Mouse (Mus musculus) stomach, embryonic 15.5 days (tissue): ENCODE results near the gene Miga1. TPM values are rescaled to one million over a fixed set of nuclear protein-coding genes. Genes with fewer than 3 reads are reported as not detected.
A peak's percentile ranks its signal among the peaks of the same experiment; 100 is the strongest.

ENCODE experiments used
- ATAC-seq: fragments of 200-750 bp; cut with Nextera tagmentation; 2 replicates; pipeline ENCODE4 v1.8.0; 2017; ENCODE audit warnings: low read depth, moderate number of reproducible peaks, moderate TSS enrichment; ENCODE audit not compliant: insufficient read depth, low FRiP score
- H3K27ac ChIP-seq: fragments of 300-500 bp; sonication (generic); 2 replicates; pipeline ENCODE4 v1.5.1; 2015; ENCODE audit warnings: mild to moderate bottlenecking, inconsistent platforms
- H3K27me3 ChIP-seq: fragments of 300-500 bp; sonication (generic); replicated peaks from 2 replicates; pipeline ENCODE4 v1.6.1; 2015; ENCODE audit warnings: inconsistent platforms
- H3K36me3 ChIP-seq: fragments of 300-500 bp; sonication (generic); 2 replicates; pipeline ENCODE4 v1.6.1; 2015; ENCODE audit warnings: inconsistent platforms
- H3K4me1 ChIP-seq: fragments of 300-500 bp; sonication (generic); 2 replicates; pipeline ENCODE4 v1.6.1; 2015; ENCODE audit warnings: inconsistent platforms
- H3K4me2 ChIP-seq: fragments of 300-500 bp; sonication (generic); 2 replicates; pipeline ENCODE4 v1.6.1; 2015; ENCODE audit warnings: mild to moderate bottlenecking, inconsistent platforms
- H3K4me3 ChIP-seq: fragments of 300-500 bp; sonication (generic); replicated peaks from 2 replicates; pipeline ENCODE4 v1.5.1; 2015; ENCODE audit warnings: inconsistent platforms
- H3K9ac ChIP-seq: fragments of 300-500 bp; sonication (generic); 2 replicates; pipeline ENCODE4 v1.6.1; 2015; ENCODE audit warnings: inconsistent platforms
- H3K9me3 ChIP-seq: fragments of 300-500 bp; sonication (generic); 2 replicates; pipeline ENCODE4 v1.6.1; 2016; ENCODE audit warnings: inconsistent platforms
- WGBS: fragments of 180-500 bp; shearing (Covaris S2); methylation state at CpG from one replicate; pipeline ENCODE4 v1.1.7; 2015; 5-methylcytosine and 5-hydroxymethylcytosine counted together
- polyA plus RNA-seq: library from polyadenylated mRNA; unstranded; fragments of >200 nt; fragmentation: Nextera tagmentation; extraction: Ambion mirVana; gene quantifications from 2 replicates; pipeline ENCODE4 v1.2.1, GENCODE M21; 2015

Miga1 gene
- polyA plus RNA-seq, 1 experiment from 2014 or later, result 14.0 TPM

DNA sequence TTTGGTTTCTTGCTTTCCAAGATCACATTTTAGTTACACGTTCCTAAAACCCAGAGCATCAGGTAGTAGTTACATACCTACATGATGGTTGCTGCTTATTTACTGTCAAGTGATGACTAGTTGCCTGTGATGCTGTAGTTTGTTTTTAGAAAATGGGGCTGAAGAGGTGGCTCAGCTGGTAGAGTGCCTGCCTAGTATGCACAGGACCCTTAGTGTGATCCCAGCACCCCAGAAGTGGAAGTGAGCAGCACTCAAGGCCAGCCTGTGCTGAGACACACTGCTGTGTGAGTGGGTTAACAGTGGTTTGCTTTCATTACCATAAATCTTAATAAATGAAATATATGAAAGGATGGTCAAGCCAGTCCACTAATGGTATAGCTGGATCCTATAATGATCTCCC lies 100.6 kb downstream of the Miga1 start:
- no peak overlapping the region for H3K4me3 ChIP-seq
- no peak overlapping the region for H3K9ac ChIP-seq
- H3K36me3 ChIP-seq, result peaks cover 8% of the 10 kb centered on the region
- H3K27ac ChIP-seq, result no peak overlapping the region
- no peaks in the 10 kb centered on the region for H3K4me1 ChIP-seq
- no peaks in the 10 kb centered on the region for H3K9me3 ChIP-seq
- 98% methylated on average over 1 of the region's 1 CpGs for WGBS
- ATAC-seq, result no peak
- no peak overlapping the region for H3K4me2 ChIP-seq
- no peaks in the 10 kb centered on the region for H3K27me3 ChIP-seq

DNA sequence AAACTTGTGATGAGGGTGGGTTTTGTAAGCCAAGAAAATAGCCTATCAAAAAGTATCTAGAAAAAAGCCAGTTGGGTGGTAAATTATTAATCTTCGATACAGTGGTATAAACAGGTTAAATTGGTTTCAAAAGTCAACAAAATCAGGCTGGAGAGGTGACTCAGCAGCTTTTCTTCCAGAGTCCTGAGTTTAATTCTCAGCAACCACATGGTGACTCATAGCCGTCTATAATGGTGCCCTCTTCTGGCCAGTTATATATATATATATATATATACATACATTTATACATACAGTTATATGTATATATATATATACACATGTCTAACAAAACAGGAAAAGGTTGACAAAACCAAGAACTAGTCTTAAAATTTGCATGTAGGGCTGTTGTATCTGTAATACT lies 101.4 kb downstream of the Miga1 start:
- Histone ChIP-seq H3K36me3 (peaks cover 10% of the 10 kb centered on the region), H3K4me1 (no peaks in the 10 kb centered on the region), H3K4me3 (no peak overlapping the region), H3K27ac (no peak overlapping the region), H3K4me2 (no peak overlapping the region), H3K9me3 (no peaks in the 10 kb centered on the region), H3K9ac (no peak overlapping the region), H3K27me3 (no peaks in the 10 kb centered on the region)
- peak; percentile 50; the same call in 1 of the 2 replicates for ATAC-seq
- WGBS, result 50% methylated on average over 2 of the region's 2 CpGs

DNA sequence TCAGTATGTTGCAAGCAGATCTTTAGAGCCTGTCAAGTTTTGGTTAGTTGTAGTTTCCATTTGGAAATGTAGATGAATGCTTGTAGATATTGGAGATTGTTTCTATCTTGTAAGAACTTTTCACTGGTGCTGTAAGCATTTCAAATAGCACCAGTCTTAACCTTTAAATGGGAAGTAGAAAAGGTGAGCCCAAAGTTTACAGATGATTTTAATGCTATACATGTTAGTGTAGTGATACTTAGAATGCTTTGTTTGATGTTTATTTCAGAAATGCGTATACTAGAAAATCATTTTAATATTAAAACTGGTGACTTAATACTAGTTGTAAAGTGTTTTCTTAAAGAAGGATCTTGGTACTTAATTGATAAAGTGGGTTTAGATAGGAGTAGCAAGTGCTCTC lies 104.4 kb downstream of the Miga1 start:
- no peak overlapping the region for H3K27ac ChIP-seq
- H3K4me1 ChIP-seq, result no peaks in the 10 kb centered on the region
- no peaks in the 10 kb centered on the region for H3K27me3 ChIP-seq
- no peaks in the 10 kb centered on the region for H3K9me3 ChIP-seq
- WGBS, result 86% methylated on average over 1 of the region's 1 CpGs
- ATAC-seq, result no peak
- H3K9ac ChIP-seq, result no peak overlapping the region
- H3K4me3 ChIP-seq, result no peak overlapping the region
- H3K36me3 ChIP-seq, result peaks cover 18% of the 10 kb centered on the region
- no peak overlapping the region for H3K4me2 ChIP-seq

DNA sequence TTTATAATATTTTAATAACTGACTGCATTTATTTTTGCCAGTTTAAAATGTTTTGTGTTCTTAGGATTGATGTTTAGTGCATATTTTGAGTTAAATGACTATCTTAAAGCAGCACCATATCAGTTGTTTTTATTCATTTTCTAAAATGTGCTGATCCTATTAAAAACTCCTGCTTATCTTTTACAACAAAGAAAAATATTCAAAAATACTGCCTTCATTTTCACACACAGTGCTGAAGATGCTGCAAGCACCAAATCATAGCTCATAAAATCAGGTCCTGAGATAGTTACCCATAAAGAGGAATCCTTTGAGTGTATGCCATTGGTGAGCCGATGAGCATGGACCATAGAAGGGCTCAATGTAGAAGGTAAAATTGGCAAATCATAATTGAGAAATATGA lies 105.0 kb downstream of the Miga1 start:
- no peak overlapping the region for H3K9ac ChIP-seq
- 95% methylated on average over 1 of the region's 1 CpGs for WGBS
- H3K4me2 ChIP-seq, result no peak overlapping the region
- H3K4me1 ChIP-seq, result no peaks in the 10 kb centered on the region
- no peaks in the 10 kb centered on the region for H3K9me3 ChIP-seq
- ATAC-seq, result no peak
- H3K4me3 ChIP-seq, result no peak overlapping the region
- H3K27me3 ChIP-seq, result no peaks in the 10 kb centered on the region
- H3K36me3 ChIP-seq, result peaks cover 18% of the 10 kb centered on the region
- H3K27ac ChIP-seq, result no peak overlapping the region

DNA sequence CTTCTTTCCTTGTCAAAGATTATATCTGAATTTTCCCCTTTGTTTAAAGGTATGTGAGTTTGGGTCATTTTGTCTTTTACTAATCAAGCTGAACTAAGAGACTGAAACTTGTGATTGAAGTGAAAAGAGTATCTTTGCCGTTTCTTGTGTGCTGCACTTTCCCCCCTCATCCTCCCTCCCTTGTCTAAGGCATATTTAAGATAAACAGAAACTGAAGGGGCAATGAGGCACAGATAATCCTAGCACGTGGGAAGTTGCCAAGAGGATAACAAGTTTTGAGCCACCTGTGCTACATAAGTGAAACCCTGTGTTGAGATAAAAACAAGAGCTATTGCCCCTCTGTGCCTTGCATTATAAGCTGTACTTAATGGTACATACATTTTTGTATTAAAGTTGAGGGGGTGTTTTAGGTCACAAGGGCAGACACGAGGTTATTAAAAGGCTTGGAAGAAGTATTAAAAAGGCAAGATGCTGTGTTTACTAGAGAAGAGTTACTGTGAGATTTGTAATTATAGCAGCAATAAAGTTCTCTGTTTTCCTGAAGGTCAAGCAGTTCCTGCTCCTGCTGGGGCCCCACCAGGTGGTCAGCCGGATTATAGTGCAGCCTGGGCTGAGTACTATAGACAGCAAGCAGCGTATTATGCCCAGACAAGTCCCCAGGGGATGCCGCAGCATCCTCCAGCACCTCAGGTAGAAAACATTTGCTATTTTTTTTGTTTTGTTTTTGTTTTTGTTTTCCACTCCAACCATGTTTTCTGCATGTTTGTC lies 108.7 kb downstream of the Miga1 start:
- Histone ChIP-seq H3K4me1 (no peaks in the 10 kb centered on the region), H3K9me3 (no peaks in the 10 kb centered on the region), H3K27ac (no peak overlapping the region), H3K4me2 (no peak overlapping the region), H3K4me3 (no peak overlapping the region), H3K36me3 (peaks cover 22% of the 10 kb centered on the region), H3K27me3 (no peaks in the 10 kb centered on the region), H3K9ac (no peak overlapping the region)
- no peak; the same call in 1 of the 2 replicates for ATAC-seq
- WGBS, result 54% methylated on average over 6 of the region's 6 CpGs

DNA sequence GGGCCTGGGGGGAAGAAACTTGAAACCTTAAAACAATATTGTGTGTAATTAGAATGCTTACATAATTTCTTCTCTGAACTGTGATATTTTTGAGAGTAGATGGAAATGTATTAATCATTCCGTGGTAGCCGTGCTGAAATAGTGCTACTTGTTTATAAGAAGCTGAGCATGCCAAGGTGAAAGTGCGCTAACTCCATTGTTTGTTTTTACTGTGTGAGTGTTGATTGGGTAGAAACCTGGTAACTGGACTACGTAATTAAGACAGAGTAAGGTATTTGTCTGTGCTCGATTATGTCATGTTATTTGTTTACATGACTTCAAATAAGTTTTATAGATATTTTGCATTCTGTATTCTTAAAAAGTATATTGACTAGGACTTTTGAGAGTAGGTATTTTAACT lies 110.9 kb downstream of the Miga1 start:
- H3K9me3 ChIP-seq, result no peaks in the 10 kb centered on the region
- no peak overlapping the region for H3K9ac ChIP-seq
- no peak overlapping the region for H3K4me2 ChIP-seq
- 78% methylated on average over 5 of the region's 5 CpGs for WGBS
- no peak for ATAC-seq
- no peaks in the 10 kb centered on the region for H3K27me3 ChIP-seq
- peaks cover 38% of the 10 kb centered on the region for H3K36me3 ChIP-seq
- no peak overlapping the region for H3K4me3 ChIP-seq
- H3K4me1 ChIP-seq, result no peaks in the 10 kb centered on the region
- H3K27ac ChIP-seq, result no peak overlapping the region

DNA sequence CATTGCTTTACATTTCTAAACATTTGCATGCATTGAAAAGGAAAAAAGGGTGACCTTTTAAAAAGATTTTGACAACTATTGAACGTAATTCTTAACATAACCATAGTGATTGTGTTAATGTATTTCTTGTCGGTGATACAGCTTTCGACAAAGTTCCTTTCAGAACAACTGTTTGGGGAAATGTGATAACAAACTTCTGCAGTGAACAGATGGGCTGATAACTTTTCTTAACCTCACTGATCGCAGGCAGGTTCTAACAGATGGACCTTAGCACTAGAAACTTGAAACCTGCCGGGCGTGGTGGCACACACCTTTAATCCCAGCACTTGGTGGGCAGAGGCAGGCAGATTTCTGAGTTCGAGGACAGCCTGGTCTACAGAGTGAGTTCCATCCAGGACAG lies 111.4 kb downstream of the Miga1 start:
- H3K9me3 ChIP-seq, result no peaks in the 10 kb centered on the region
- WGBS, result 88% methylated on average over 7 of the region's 7 CpGs
- H3K36me3 ChIP-seq, result peaks cover 42% of the 10 kb centered on the region
- H3K27ac ChIP-seq, result no peak overlapping the region
- H3K4me3 ChIP-seq, result no peak overlapping the region
- H3K4me1 ChIP-seq, result no peaks in the 10 kb centered on the region
- no peak overlapping the region for H3K4me2 ChIP-seq
- ATAC-seq, result no peak
- H3K27me3 ChIP-seq, result no peaks in the 10 kb centered on the region
- H3K9ac ChIP-seq, result no peak overlapping the region

DNA sequence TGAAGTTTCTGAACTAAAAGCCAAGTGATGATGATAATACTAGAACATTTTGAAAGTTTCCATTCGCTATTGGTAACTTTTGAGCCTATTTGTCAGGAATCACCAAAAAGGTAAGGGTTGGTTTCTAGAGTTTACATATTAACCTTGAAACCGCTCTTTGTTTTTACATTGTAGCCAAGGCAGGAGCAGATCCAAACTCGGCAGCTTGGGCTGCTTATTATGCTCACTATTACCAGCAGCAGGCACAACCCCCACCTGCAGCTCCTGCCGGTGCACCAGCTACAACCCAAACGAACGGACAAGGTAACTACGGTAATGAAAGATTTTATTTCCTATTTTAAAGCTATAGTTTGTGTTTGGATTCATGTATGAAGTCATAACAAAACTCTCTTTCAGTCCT lies 114.3 kb downstream of the Miga1 start:
- Histone ChIP-seq H3K4me1 (no peaks in the 10 kb centered on the region), H3K4me3 (no peak overlapping the region), H3K27me3 (no peaks in the 10 kb centered on the region), H3K9ac (no peak overlapping the region), H3K36me3 (peaks cover 52% of the 10 kb centered on the region), H3K4me2 (no peak overlapping the region), H3K9me3 (no peaks in the 10 kb centered on the region), H3K27ac (no peak overlapping the region)
- no peak for ATAC-seq
- 85% methylated on average over 7 of the region's 7 CpGs for WGBS

DNA sequence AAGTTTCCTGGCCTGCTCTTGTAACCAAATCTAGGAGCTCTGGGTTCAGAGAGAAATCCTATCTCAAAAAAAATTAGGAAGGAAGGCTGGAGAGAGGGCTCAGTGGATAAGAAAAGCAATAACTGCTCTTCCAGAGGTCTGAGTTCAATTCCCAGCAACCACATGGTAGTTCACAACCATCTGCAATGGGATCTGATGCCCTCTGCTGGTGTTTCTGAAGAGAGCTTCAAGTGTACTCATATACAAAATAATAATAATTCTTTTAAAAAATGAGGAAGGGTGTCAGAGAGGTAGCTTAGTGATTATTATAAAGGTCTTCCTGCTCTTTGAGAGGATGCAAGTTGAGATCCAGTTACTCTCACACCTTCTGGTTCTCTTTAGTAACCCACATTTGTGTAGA lies 115.3 kb downstream of the Miga1 start:
- no peak overlapping the region for H3K27ac ChIP-seq

More for the DNA sequence above, 115.3 kb downstream of the Miga1 start:
- Histone ChIP-seq H3K9me3 (no peaks in the 10 kb centered on the region), H3K4me3 (no peak overlapping the region), H3K27me3 (no peaks in the 10 kb centered on the region), H3K4me2 (no peak overlapping the region), H3K4me1 (no peaks in the 10 kb centered on the region), H3K36me3 (peaks cover 54% of the 10 kb centered on the region), H3K9ac (no peak overlapping the region)
- ATAC-seq, result no peak

Other genes starting within 250 kb of the Miga1 start
- 57.5 and 78.6 TPM in 2 replicates for gene Gipc2, start 174.2 kb downstream of the Miga1 start, polyA plus RNA-seq
- gene Dnajb4, start 130.1 kb downstream of the Miga1 start, polyA plus RNA-seq, result 30.9 and 34.9 TPM in 2 replicates
- 191 and 208 TPM in 2 replicates for gene Fubp1, start 130.0 kb downstream of the Miga1 start, polyA plus RNA-seq
- 35.8 and 37.5 TPM in 2 replicates for gene Nexn, start 74.1 kb downstream of the Miga1 start, polyA plus RNA-seq
- gene Usp33, start 6.1 kb upstream of the Miga1 start, polyA plus RNA-seq, result 38.7 and 43.2 TPM in 2 replicates
- gene Zzz3, start 55.1 kb upstream of the Miga1 start, polyA plus RNA-seq, result 41.7 and 44.5 TPM in 2 replicates